Mouse (Mus musculus): ENCODE measurements around the gene Mtmr12.
"Not testable (repeated sequence)": the region's sequence is repeated elsewhere in the genome, so short reads cannot be mapped to it uniquely, and the experiment has no call there.

Mtmr12 gene

DNA sequence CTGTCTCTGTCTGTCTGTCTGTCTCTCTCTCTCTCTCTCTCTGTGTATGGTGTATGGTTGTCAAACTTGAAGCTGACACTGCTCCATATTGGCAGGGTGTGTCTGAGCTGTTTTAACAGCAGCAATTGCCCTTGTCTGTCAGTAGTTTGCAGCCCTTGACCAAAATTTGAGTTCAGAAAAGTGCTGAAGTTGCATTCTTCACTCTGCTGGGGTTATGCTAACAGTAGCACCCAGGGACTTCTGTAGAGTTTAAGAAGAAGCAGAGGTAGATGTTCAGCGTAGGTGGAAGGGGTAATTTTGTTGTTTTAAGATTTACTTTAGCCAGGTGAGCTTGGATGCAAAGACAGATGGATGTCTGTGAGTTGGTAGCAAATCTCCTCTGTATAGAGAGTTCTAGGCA lies 7.4 kb downstream of the Mtmr12 start:
- DNase-seq (ENCODE audit: low spot score), result no peak

DNA sequence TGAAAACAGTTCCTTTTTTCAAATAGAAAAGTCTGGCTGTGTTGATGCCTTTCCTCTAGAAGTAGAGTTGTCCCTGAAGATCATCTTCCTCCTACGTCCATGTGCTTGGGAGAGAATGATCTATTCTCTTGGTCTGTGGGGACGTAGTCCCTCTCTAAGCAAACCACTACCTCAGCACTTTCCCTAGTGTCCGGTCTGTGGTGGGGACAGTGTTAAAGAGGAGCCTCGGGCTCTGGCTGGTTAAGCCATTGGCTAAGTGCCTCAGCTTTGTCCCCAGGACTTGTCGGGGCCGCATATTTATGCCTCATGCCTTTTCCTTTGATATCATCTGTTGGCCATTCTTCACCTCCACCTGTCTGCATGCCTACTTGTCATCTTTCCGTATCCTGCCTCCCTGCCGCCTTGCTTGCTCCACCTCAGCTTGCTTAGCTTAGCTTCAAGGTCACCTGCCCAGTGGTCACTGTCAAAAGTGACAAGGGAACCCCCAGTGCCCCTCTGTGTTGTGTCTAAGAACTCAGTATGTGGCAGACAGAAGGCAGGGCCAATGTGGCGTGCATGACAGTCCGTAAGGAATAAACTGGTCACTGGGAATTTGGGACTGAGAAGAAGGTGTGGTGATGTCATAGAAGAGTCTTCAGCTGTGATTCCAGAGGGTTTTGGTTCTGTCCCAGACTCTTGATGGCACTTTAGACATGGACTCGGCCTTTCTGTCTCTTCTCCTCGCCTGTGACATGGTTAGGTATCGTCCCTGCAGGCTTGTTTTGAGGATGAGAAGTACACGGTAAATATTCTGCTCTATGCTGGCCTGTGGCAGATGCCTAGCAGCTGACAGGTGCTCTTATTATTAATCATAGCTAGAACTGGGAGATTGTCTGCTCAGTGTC lies 9.9 kb downstream of the Mtmr12 start:
- DNase-seq (ENCODE audit: low spot score), result no peak

DNA sequence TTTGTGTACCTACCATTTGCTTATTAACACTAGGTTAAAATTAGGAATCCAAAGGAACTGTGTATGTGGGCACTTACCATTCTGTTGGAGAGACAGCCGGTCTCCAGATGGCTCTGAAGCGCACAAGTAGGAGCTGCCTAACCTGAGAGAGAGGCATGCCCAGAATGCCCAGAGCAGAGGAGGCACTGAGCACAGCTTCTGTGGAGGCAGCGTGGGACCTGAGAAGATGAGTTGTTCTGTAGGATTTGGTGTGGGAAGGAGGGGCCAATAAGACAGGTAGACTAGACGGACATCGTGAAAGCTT lies 10.5 kb downstream of the Mtmr12 start:
- DNase-seq (ENCODE audit: low spot score), result no peak

DNA sequence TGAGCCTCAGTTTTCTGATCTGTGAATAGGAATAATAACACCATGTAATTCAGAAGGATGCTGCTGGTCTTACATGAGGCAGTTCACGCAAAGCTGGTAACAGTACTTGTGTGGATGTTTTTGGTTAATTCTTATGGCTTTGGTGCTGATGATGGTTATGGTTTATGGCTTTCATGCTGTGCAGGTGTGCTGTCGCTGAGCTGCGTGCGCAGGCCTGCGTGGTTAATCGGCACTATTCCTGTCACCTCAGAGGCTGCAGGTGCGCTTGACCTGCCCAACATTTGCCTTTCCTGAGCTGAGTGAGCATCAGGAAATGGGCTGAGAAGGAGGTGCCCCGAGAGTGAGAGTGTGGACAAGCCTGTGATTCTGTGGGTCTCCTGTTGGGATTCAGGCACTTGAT lies 11.3 kb downstream of the Mtmr12 start:
- no peak for DNase-seq (ENCODE audit: low spot score)

- no peak for DNase-seq (ENCODE audit: low spot score)
Observed at GRCm38 (mm10) chr15:12216798-12217197, 12.0 kb downstream of the Mtmr12 start.

- DNase-seq (ENCODE audit: low spot score), result not testable (repeated sequence)
Observed at GRCm38 (mm10) chr15:12217332-12217731, 12.5 kb downstream of the Mtmr12 start.

- DNase-seq (ENCODE audit: low spot score), result no peak
Observed at GRCm38 (mm10) chr15:12217849-12218248, 13.0 kb downstream of the Mtmr12 start.

- no peak for DNase-seq (ENCODE audit: low spot score)
Observed at GRCm38 (mm10) chr15:12218583-12219382, 14.0 kb downstream of the Mtmr12 start.

DNA sequence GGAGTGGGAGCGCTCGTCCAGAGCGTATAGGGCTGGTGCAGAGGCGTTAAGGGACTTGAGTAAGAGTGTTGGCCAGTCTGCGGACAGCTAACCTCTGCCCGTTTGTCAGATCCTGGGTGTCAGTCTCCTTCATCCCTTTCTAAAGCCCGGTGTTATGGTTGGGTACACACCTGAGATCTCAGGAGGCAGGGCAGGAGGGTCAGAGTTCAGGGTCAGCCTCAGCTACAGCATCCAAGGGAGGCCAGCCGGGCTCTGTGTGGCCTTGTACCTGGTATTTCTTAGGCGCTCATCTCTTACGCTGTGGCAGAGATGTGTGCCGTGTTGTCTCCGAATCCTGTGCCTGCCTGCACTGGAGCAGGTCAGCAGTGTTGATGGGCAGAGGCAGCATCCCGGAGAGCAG lies 16.3 kb downstream of the Mtmr12 start:
- DNase-seq (ENCODE audit: low spot score), result no peak

GRCm38 (mm10) chr15:12222564-12223302 lies 17.9 kb downstream of the Mtmr12 start:
- DNase-seq (ENCODE audit: low spot score), result no peak

DNA sequence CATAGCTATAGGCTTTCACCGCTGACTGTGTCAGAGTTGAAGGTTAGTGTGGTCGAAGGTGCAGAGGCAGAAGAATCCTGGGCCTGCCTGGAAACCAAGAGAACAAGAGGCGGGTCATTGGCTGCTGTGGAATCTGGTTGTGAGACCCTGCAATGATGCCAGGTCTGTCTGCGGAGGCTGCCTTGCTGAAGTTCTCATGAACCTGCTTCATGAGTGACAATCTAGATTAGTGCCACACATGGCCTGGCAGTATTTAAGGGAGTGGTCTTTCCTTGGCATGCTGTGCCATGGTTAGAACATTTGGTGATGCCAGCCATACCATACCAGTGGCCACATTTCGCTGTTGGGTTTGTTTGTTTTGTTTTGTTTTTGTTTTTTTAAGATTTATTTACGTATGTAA lies 18.6 kb downstream of the Mtmr12 start:
- DNase-seq (ENCODE audit: low spot score), result no peak

DNA sequence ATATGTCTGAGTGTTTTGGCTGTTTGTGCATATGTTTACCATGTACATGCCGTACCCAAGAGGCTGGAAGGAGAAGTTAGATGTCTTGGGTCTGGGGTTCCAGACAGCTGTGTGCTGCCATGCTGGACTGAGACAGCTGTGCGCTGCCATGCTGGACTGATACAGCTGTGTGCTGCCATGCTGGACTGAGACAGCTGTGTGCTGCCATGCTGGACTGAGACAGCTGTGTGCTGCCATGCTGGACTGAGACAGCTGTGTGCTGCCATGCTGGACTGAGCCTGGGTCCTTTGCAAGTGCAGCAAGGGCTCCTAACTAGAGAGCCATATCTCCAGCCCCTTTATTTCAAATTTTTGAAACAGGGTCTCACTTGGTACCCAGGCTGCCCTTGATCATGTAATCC lies 19.4 kb downstream of the Mtmr12 start:
- DNase-seq (ENCODE audit: low spot score), result no peak

DNA sequence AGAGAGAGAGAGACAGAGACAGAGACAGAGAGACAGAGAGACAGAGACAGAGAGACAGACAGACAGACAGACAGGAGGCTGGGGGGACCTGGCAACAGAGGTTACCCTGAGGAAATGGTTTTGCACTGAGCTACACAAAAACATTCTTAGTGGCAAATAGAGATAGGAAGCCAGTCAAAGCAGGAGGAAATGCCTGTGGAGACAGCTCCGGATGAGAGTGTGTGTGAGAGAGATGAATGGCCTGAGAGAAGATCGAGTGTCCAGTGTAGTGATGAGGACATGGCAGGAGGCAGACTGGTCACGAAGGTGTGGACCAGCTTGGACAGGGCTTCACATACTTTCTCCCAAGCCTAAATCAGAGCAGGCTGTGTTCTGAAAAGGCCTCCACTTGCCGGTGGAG lies 20.2 kb downstream of the Mtmr12 start:
- no peak for DNase-seq (ENCODE audit: low spot score)

DNA sequence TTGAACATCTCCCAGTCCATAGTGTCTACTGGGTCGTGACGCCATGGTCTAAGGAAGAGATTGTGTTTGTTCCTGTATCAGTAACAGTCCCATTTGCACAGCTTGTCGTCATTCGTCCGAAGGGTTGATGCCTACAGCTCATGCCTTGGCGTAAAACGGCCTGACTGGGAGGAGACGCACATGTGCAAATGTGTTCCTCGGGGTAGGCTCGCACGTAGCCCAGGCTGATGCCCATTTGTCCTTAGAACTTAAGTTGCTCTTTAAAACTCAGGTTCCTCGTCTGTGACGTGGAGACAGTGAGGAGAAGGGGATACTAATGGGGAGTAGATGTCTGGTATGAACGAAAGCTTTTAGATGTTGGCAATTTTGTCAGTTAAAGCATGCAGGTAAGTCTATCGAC lies 22.1 kb downstream of the Mtmr12 start:
- no peak for DNase-seq (ENCODE audit: low spot score)

DNA sequence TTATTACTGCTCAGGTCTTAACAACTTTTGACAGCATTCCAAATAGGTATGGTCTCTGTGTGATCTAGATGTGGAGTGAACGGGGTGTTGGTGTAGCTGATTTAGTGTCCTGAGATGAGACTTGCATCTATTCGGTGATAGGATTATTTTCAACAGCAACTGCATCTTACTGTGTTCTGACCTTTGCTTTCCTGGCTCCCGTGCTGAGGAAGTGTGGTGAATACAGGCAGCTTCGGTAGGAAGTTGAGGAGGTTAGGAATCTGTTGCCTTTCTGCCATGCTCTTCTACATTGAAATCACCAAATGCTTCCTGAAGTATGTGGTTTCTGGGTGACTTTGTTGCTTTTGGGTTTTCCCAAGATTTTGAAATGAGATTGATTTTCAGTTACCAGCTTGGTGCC lies 22.5 kb downstream of the Mtmr12 start:
- DNase-seq (ENCODE audit: low spot score), result no peak

GRCm38 (mm10) chr15:12229603-12230242 lies 24.9 kb downstream of the Mtmr12 start:
- no peak for DNase-seq (ENCODE audit: low spot score)

- DNase-seq (ENCODE audit: low spot score), result no peak
Observed at GRCm38 (mm10) chr15:12230243-12230935, 25.6 kb downstream of the Mtmr12 start.

GRCm38 (mm10) chr15:12231462-12231861 lies 26.6 kb downstream of the Mtmr12 start:
- no peak for DNase-seq (ENCODE audit: low spot score)

GRCm38 (mm10) chr15:12232429-12232828 lies 27.6 kb downstream of the Mtmr12 start:
- no peak for DNase-seq (ENCODE audit: low spot score)

DNA sequence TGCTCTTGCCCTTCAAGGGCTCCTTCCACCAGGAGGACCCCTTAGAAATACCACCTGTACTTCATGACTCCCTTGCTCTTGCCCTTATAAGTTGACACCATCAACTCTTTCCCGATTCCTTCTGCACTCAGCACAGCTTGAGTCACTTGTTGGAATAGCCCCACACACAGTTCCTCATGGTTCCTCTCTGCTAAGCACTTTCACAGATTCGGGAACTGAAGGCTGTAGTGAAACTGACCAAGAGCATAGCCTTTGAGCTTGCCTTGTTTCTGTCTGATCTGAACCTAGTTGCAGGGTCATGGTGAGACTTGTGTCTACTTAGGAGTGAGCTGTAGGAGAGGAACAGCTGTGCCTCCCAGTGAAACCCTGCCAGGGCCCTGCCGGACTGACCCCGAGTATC lies 28.2 kb downstream of the Mtmr12 start:
- DNase-seq (ENCODE audit: low spot score), result no peak

- DNase-seq (ENCODE audit: low spot score), result no peak
Observed at GRCm38 (mm10) chr15:12235559-12235958, 30.7 kb downstream of the Mtmr12 start.

DNA sequence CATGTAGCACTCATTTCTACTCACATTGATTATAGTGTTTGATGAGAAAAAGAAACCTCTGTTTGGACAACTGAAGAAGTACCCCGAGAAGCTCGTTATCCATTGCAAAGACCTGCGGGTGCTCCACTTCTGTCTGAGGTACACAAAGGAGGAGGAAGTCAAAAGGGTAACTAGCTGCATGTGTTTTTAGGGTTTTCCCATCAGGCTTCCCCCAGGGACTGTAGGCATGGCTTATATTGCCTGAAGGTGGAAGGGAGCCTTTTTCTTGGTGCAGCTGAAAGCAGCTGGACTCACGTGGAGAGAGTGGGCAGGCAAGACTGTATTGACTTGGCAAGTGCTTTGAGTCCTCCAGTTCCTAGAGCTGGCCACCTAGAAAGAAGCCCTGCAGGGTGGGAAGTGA lies 31.2 kb downstream of the Mtmr12 start:
- no peak for DNase-seq (ENCODE audit: low spot score)

All from ovary, postnatal 36 days (tissue).